Mouse (Mus musculus): ENCODE measurements around the gene B3gnt9. TPM values are rescaled to one million over a fixed set of nuclear protein-coding genes. Genes with fewer than 3 reads are reported as not detected.

Gene B3gnt9
- polyA plus RNA-seq (2014; fragmentation: Nextera tagmentation; extraction: Ambion mirVana): 37.0 and 42.8 TPM in 2 replicates

DNA sequence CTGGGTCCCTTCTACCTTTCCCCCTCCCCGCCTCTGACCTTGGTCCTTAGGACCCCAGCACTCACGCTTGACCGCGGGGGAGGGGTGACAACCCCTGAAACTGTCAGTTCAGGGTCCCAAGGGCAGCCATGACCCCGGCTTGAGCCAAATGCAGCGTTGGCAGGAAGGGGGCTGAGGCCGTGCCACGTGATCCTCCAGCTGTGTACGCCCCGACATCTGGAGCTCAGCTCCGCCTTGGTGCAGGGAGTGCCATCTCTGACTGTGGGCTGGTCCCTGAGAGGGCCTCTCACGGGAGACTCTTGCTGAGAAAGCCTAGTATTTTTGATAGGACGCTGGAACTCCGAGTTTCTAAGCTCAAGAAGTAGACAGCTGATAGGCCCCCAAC, at the start of gene B3gnt9:
Gene B3gnt9 (minus strand): TSS at position 188 of the 385 bp plus-strand sequence.
- Histone ChIP-seq H3K4me2 (ENCODE audit: low read depth, low read length) (peak within 1 kb of the TSS; percentile 92), H3K27ac (replicated peaks; ENCODE audit: low read depth, low read length) (peak within 1 kb of the TSS; percentile 93), H3K9ac (ENCODE audit: low read depth, low read length) (peak within 1 kb of the TSS; percentile 79), H3K4me3 (ENCODE audit: low read depth, low read length) (peak within 1 kb of the TSS; percentile 64), H3K36me3 (ENCODE audit: control insufficient read depth, insufficient read depth, low read length) (peaks cover 36% of the 10 kb centered on the region), H3K9me3 (ENCODE audit: control insufficient read depth, low read length) (no peaks in the 10 kb centered on the region), H3K27me3 (replicated peaks; ENCODE audit: control insufficient read depth, insufficient read depth, low read length) (peaks cover 35% of the 10 kb centered on the region), H3K4me1 (ENCODE audit: control insufficient read depth, insufficient read depth, low read length) (peaks cover 14% of the 10 kb centered on the region)
- DNase-seq (ENCODE audit: low spot score) (peak; percentile 93), ATAC-seq (ENCODE audit: low read depth) (peak; percentile 76)
- under 1% methylated on average over 14 of the region's 14 CpGs for WGBS

- DNase-seq (ENCODE audit: low spot score) (no peak), ATAC-seq (ENCODE audit: low read depth) (no peak)
- no peaks in the 10 kb centered on the region for H3K27me3 ChIP-seq (replicated peaks; ENCODE audit: control insufficient read depth, insufficient read depth, low read length)
- no peak overlapping the region for H3K4me3 ChIP-seq (ENCODE audit: low read depth, low read length)
- peaks cover 13% of the 10 kb centered on the region for H3K4me1 ChIP-seq (ENCODE audit: control insufficient read depth, insufficient read depth, low read length)
- peaks cover 70% of the 10 kb centered on the region for H3K36me3 ChIP-seq (ENCODE audit: control insufficient read depth, insufficient read depth, low read length)
- 72% methylated on average over 9 of the region's 9 CpGs for WGBS
- H3K4me2 ChIP-seq (ENCODE audit: low read depth, low read length): no peak overlapping the region
- H3K9me3 ChIP-seq (ENCODE audit: control insufficient read depth, low read length): no peaks in the 10 kb centered on the region
- H3K9ac ChIP-seq (ENCODE audit: low read depth, low read length): no peak overlapping the region
- no peak overlapping the region for H3K27ac ChIP-seq (replicated peaks; ENCODE audit: low read depth, low read length)
Measured at GRCm38 (mm10) chr8:105303874-105304273, 48.9 kb upstream of the B3gnt9 start.

DNA sequence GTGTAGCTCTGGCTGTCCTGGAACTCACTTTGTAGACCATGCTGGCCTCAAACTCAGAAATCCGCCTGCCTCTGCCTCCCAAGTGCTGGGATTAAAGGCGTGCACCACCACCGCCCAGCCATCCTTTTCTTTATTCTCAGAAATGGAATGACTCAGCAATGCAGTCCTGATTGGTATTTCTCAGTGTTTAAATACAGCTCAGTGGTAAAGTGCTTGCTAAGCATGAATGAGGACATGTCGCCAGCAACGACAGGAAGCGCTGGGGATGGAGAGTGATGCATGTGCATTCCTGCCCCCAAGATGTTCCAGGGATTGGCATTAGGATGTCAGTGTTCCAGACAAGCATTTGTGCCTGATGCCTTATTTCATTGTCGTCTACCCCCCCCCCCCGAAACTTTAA, 48.4 kb upstream of the B3gnt9 start:
- H3K36me3 ChIP-seq (ENCODE audit: control insufficient read depth, insufficient read depth, low read length): peaks cover 69% of the 10 kb centered on the region
- ATAC-seq (ENCODE audit: low read depth) (no peak), DNase-seq (ENCODE audit: low spot score) (no peak)
- peaks cover 18% of the 10 kb centered on the region for H3K4me1 ChIP-seq (ENCODE audit: control insufficient read depth, insufficient read depth, low read length)
- H3K4me3 ChIP-seq (ENCODE audit: low read depth, low read length): no peak overlapping the region
- no peaks in the 10 kb centered on the region for H3K9me3 ChIP-seq (ENCODE audit: control insufficient read depth, low read length)
- no peaks in the 10 kb centered on the region for H3K27me3 ChIP-seq (replicated peaks; ENCODE audit: control insufficient read depth, insufficient read depth, low read length)
- no peak overlapping the region for H3K27ac ChIP-seq (replicated peaks; ENCODE audit: low read depth, low read length)
- 84% methylated on average over 8 of the region's 8 CpGs for WGBS
- H3K4me2 ChIP-seq (ENCODE audit: low read depth, low read length): no peak overlapping the region
- no peak overlapping the region for H3K9ac ChIP-seq (ENCODE audit: low read depth, low read length)

GRCm38 (mm10) chr8:105299962-105300361, 45.0 kb upstream of the B3gnt9 start:
- Histone ChIP-seq H3K27me3 (replicated peaks; ENCODE audit: control insufficient read depth, insufficient read depth, low read length) (no peaks in the 10 kb centered on the region), H3K4me1 (ENCODE audit: control insufficient read depth, insufficient read depth, low read length) (peaks cover 18% of the 10 kb centered on the region), H3K9ac (ENCODE audit: low read depth, low read length) (no peak overlapping the region), H3K9me3 (ENCODE audit: control insufficient read depth, low read length) (no peaks in the 10 kb centered on the region), H3K4me3 (ENCODE audit: low read depth, low read length) (no peak overlapping the region), H3K27ac (replicated peaks; ENCODE audit: low read depth, low read length) (no peak overlapping the region), H3K36me3 (ENCODE audit: control insufficient read depth, insufficient read depth, low read length) (peaks cover 57% of the 10 kb centered on the region), H3K4me2 (ENCODE audit: low read depth, low read length) (no peak overlapping the region)
- no peak for ATAC-seq (ENCODE audit: low read depth)
- no peak for DNase-seq (ENCODE audit: low spot score)
- WGBS: 93% methylated on average over 8 of the region's 8 CpGs

DNA sequence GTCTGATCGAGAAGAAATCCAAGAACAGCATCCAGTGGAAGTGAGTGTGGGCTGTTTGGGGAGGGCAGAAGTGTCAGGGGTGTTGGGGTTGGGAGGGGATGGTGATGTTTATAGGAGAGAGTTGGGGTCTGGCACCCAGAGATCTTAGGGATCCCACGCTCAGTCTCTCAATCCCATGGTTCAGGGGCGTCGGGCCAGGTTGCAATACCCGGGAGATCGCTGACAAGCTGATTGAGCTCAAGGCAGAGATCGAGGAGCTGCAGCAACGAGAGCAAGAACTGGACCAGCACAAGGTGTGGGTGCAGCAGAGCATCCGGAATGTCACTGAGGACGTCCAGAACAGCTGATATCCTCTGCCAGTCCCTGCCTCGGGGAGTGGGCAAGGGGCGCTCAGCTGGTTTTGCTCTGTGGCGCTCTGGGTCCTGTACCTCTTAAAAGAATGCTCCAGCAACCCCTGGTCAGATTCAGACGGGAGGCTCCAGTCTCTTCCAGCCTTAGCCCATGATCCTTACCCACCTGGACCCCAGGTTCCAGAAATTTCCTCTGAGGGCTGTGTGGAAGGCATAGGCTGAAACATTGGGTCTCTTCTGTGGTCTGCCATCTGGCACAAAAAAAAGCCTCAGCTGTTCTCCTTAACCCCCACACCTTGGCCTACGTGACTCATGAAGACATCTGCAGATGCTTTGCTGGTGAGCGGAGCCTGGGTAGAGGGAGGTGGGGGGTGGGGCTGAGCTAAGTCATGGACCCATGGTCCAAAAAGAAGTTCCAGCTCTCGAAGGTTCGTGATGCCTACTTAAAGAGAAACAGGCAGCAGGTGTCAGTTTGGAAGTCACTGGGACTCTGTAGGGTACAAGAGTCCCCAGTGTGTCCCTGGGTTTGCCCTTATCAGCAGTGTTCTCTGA, 43.6 kb upstream of the B3gnt9 start:
- WGBS: 51% methylated on average over 16 of the region's 18 CpGs
- H3K27me3 ChIP-seq (replicated peaks; ENCODE audit: control insufficient read depth, insufficient read depth, low read length): no peaks in the 10 kb centered on the region
- H3K9ac ChIP-seq (ENCODE audit: low read depth, low read length): peak overlapping the region; percentile 91
- H3K9me3 ChIP-seq (ENCODE audit: control insufficient read depth, low read length): no peaks in the 10 kb centered on the region
- peaks cover 15% of the 10 kb centered on the region for H3K4me1 ChIP-seq (ENCODE audit: control insufficient read depth, insufficient read depth, low read length)
- peak overlapping the region; percentile 81 for H3K4me2 ChIP-seq (ENCODE audit: low read depth, low read length)
- DNase-seq (ENCODE audit: low spot score) (no peak), ATAC-seq (ENCODE audit: low read depth) (no peak)
- peak overlapping the region; percentile 96 for H3K4me3 ChIP-seq (ENCODE audit: low read depth, low read length)
- no peak overlapping the region for H3K27ac ChIP-seq (replicated peaks; ENCODE audit: low read depth, low read length)
- peaks cover 46% of the 10 kb centered on the region for H3K36me3 ChIP-seq (ENCODE audit: control insufficient read depth, insufficient read depth, low read length)

DNA sequence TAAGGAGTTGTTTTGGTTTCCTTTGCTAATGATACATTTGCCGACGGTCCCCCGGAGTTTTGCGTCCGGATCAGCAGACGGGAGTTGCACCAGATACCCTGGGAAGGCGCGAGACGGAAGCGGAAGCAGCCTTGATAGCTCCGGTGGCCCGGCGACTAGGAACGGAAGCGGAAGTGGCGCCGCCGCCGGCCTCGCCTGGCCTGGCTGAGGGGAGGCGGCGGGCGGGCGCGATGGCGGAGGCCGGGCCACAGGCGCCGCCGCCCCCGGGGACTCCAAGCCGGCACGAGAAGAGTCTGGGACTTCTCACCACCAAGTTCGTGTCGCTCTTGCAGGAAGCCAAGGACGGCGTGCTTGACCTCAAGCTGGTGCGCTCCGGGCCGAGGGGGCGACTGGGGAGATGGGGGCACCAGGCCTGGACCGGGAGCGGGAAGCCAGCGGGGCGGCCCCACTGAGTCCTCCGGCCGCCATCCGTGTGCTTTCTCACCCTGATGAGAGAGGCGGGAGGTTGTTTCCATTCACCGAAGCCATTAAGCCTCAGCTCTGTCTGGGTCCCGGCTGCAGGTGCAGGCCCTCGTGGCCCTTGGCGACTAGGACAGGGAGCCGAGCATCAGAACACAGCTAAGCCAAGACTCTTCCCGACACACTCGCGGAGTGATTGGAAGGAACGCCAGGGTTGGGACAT, 42.7 kb upstream of the B3gnt9 start, which contains the start of gene E2f4:
Gene E2f4 (plus strand): TSS at position 153 of the 682 bp plus-strand sequence.
- Histone ChIP-seq H3K4me1 (ENCODE audit: control insufficient read depth, insufficient read depth, low read length) (peaks cover 15% of the 10 kb centered on the region), H3K36me3 (ENCODE audit: control insufficient read depth, insufficient read depth, low read length) (peaks cover 37% of the 10 kb centered on the region), H3K9ac (ENCODE audit: low read depth, low read length) (peak within 1 kb of the TSS; percentile 91), H3K27me3 (replicated peaks; ENCODE audit: control insufficient read depth, insufficient read depth, low read length) (no peaks in the 10 kb centered on the region), H3K9me3 (ENCODE audit: control insufficient read depth, low read length) (no peaks in the 10 kb centered on the region), H3K27ac (replicated peaks; ENCODE audit: low read depth, low read length) (peak within 1 kb of the TSS; percentile 74), H3K4me2 (ENCODE audit: low read depth, low read length) (peak within 1 kb of the TSS; percentile 81), H3K4me3 (ENCODE audit: low read depth, low read length) (peak within 1 kb of the TSS; percentile 96)
- under 1% methylated on average over 43 of the region's 58 CpGs for WGBS
- peak; percentile 94 for ATAC-seq (ENCODE audit: low read depth)
- DNase-seq (ENCODE audit: low spot score): peak; percentile 97

DNA sequence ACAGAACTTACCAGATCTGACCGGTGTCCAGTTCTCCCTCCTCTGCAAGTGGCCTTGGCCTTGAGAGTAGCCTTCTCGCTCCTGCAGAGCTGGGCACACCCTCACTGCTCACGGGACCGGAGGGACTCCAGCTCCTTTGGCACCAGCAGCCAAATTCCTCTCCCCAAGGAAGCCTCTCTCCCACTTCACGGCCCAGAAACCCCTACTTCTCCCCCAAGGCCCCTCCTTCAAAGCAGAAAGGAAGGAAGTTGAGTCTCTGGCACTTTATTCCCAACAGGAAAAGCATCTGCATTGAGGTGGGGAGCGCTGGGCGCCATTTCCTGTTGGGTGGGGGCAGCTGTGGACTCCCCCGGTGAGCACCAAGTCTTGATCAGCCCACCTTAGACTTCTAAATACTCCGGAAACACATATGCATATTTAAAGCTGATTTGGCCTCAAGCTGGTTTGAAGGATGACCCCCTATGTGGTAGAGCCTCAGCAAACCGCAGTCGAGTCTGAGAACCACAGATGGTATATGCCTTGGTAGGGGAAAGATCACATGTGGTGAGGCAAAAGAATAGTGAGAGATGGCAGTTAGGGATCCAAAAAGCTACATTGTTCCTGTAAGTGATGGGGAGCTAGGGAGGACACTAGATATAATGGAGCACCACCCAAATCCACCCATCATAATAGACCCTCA, 41.1 kb upstream of the B3gnt9 start, which contains the start of gene Exoc3l:
Gene Exoc3l (minus strand): TSS at position 207 of the 679 bp plus-strand sequence.
- peak within 1 kb of the TSS; percentile 96 for H3K4me3 ChIP-seq (ENCODE audit: low read depth, low read length)
- no peaks in the 10 kb centered on the region for H3K9me3 ChIP-seq (ENCODE audit: control insufficient read depth, low read length)
- H3K4me1 ChIP-seq (ENCODE audit: control insufficient read depth, insufficient read depth, low read length): peaks cover 15% of the 10 kb centered on the region
- WGBS: 69% methylated on average over 11 of the region's 11 CpGs
- H3K36me3 ChIP-seq (ENCODE audit: control insufficient read depth, insufficient read depth, low read length): peaks cover 21% of the 10 kb centered on the region
- no peak within 1 kb of the TSS; the same call in 1 of the 2 replicates for H3K9ac ChIP-seq (ENCODE audit: low read depth, low read length)
- no peaks in the 10 kb centered on the region for H3K27me3 ChIP-seq (replicated peaks; ENCODE audit: control insufficient read depth, insufficient read depth, low read length)
- H3K4me2 ChIP-seq (ENCODE audit: low read depth, low read length): peak within 1 kb of the TSS; percentile 81
- no peak for DNase-seq (ENCODE audit: low spot score)
- H3K27ac ChIP-seq (replicated peaks; ENCODE audit: low read depth, low read length): 0 out of 2 replicates have a peak within 1 kb of the TSS, but pooled peaks have one; percentile 74
- ATAC-seq (ENCODE audit: low read depth): no peak

GRCm38 (mm10) chr8:105295256-105295655, 40.3 kb upstream of the B3gnt9 start:
- peak overlapping the region; percentile 1; the same call in 1 of the 2 replicates for H3K4me3 ChIP-seq (ENCODE audit: low read depth, low read length)
- 64% methylated on average over 11 of the region's 11 CpGs for WGBS
- peaks cover 5% of the 10 kb centered on the region for H3K27me3 ChIP-seq (replicated peaks; ENCODE audit: control insufficient read depth, insufficient read depth, low read length)
- H3K9ac ChIP-seq (ENCODE audit: low read depth, low read length): no peak overlapping the region; the same call in 1 of the 2 replicates
- no peak for DNase-seq (ENCODE audit: low spot score)
- H3K36me3 ChIP-seq (ENCODE audit: control insufficient read depth, insufficient read depth, low read length): peaks cover 15% of the 10 kb centered on the region
- 0 out of 2 replicates have a peak overlapping the region, but pooled peaks have one; percentile 18 for H3K4me2 ChIP-seq (ENCODE audit: low read depth, low read length)
- no peak overlapping the region for H3K27ac ChIP-seq (replicated peaks; ENCODE audit: low read depth, low read length)
- H3K9me3 ChIP-seq (ENCODE audit: control insufficient read depth, low read length): no peaks in the 10 kb centered on the region
- peaks cover 19% of the 10 kb centered on the region for H3K4me1 ChIP-seq (ENCODE audit: control insufficient read depth, insufficient read depth, low read length)
- ATAC-seq (ENCODE audit: low read depth): no peak

Data from embryonic facial prominence, embryonic 14.5 days (tissue).